Mouse (Mus musculus) limb, embryonic 10.5 days (tissue): ENCODE results near the gene Bid. TPM values are rescaled to one million over a fixed set of nuclear protein-coding genes. Genes with fewer than 3 reads are reported as not detected.

ENCODE experiments used
- DNase-seq: peaks from one replicate; pipeline ENCODE4 v3.0.0-alpha.2; 2017; ENCODE audit warnings: low spot score
- H3K27ac ChIP-seq: fragments of 300-500 bp; sonication (generic); 2 replicates; pipeline ENCODE4 v1.5.1; 2016; ENCODE audit warnings: mild to moderate bottlenecking
- H3K27me3 ChIP-seq: fragments of 300-500 bp; sonication (generic); 2 replicates; pipeline ENCODE4 v1.6.1; 2016; ENCODE audit warnings: low read depth, mild to moderate bottlenecking; ENCODE audit not compliant: poor library complexity, severe bottlenecking
- H3K36me3 ChIP-seq: fragments of 300-500 bp; sonication (generic); 2 replicates; pipeline ENCODE4 v1.6.1; 2016; ENCODE audit warnings: mild to moderate bottlenecking, moderate library complexity
- H3K4me1 ChIP-seq: fragments of 300-500 bp; sonication (generic); 2 replicates; pipeline ENCODE4 v1.6.1; 2016
- H3K4me3 ChIP-seq: fragments of 300-500 bp; sonication (generic); 2 replicates; pipeline ENCODE4 v1.5.1; 2016; ENCODE audit warnings: mild to moderate bottlenecking, moderate library complexity
- H3K9me3 ChIP-seq: fragments of 300-500 bp; sonication (generic); replicated peaks from 2 replicates; pipeline ENCODE4 v1.6.1; 2016; ENCODE audit warnings: mild to moderate bottlenecking
- WGBS: fragments of 180-500 bp; shearing (Covaris S2); methylation state at CpG from one replicate; pipeline ENCODE4 v1.1.7; 2016; 5-methylcytosine and 5-hydroxymethylcytosine counted together
- polyA plus RNA-seq: library from polyadenylated mRNA; unstranded; fragments of >200 nt; fragmentation: Nextera tagmentation; extraction: Ambion mirVana; gene quantifications from 2 replicates; pipeline ENCODE4 v1.2.1, GENCODE M21; 2016

The Bid gene
- 13.2 and 14.8 TPM in 2 replicates for polyA plus RNA-seq

DNA sequence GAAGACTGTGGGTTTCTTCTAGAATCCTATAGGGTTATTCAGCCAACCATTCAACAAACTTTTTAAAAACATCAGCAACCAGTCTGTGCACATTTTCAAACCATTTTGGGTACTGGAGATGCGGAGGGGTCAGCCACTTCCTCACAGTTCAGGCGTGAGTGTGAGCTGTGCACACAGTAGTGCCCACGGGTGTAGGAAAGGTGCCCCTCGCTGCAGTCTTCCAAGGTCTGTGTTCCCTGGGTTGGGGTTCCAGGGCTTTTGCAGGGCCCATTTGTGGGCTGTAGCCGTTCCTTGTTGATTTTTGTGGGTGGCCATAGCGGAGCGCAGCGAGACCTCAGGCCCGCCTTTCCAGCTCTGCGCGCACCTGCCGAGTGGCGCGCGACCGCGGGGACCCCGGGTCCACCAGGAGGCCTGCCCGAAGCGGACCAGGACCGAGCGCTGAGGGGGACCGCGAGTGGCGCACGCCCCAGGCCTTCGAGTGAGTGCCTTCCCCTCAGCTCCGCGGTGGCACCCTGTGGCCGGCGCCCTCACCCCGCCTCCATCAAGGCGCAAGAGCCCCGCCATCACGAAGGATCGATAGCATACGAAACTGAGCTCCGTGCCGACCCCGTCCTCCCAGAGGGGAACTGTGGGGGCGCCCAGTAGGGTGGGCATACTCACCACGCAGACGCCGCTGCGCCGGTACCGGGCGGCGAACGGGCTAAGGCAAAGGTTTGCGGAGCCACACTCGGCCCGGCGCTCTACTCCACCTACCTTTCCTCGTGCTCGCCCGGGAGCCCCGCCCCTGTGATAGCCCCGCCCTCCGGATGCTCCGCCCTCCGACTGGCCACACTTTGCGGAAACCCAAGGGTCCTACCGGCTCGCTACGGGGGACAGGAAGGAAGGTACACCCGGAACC is at the start of gene Bid:
Gene Bid, minus strand, starts transcription at position 780 of the 898 bp plus-strand sequence.
- Histone ChIP-seq H3K36me3 (no peaks in the 10 kb centered on the region), H3K27ac (peak within 1 kb of the TSS; percentile 74), H3K4me1 (peaks cover 20% of the 10 kb centered on the region), H3K9me3 (no peaks in the 10 kb centered on the region), H3K27me3 (peaks cover 21% of the 10 kb centered on the region), H3K4me3 (peak within 1 kb of the TSS; percentile 80)
- DNase-seq, result peak; percentile 93
- 1% methylated on average over 67 of the region's 67 CpGs for WGBS

DNA sequence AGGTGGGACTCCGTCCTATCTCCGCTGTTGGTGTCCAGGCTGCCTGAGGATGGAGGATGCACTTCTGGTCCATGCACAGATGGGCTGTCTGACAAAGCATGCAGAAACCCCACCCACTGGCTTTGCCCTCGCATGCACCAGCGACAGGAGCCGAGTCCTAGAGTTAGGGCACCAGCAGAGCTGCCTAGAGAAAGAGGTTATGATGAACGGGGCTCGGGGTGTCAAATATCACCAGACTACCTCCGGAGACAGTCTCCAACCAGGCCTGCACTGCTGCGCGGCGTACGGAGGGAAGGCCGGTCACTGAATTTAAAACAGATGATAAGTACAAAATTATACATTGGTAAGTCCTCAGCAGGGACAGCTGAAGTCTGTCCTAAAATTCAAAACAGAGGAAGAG is 49.2 kb upstream of the Bid start:
- peaks cover 14% of the 10 kb centered on the region for H3K4me1 ChIP-seq
- peak overlapping the region; percentile 39; the same call in 1 of the 2 replicates for H3K27ac ChIP-seq
- peaks cover 15% of the 10 kb centered on the region for H3K36me3 ChIP-seq
- 29% methylated on average over 13 of the region's 13 CpGs for WGBS
- no peaks in the 10 kb centered on the region for H3K27me3 ChIP-seq
- no peaks in the 10 kb centered on the region for H3K9me3 ChIP-seq
- peak; percentile 73 for DNase-seq
- H3K4me3 ChIP-seq, result no peak overlapping the region

DNA sequence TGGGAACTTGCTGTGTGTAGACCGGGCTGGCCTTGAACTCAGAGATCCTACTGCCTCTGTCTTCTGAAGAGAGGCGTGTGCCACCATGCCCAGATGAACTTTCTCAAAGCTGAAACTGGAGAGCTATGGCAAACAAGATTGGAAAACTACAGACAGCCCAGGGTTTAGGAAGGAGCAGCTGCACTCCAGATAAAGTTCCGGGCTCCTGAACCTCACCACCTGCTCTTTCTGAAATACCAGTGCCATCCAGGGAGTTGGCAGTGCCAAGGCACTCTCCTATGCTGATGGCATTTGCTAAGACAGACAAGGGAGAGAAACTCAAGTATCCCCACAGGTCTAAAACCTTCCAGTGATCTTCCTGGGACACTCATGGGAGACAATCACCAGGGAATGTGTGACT is 47.5 kb upstream of the Bid start:
- peaks cover 14% of the 10 kb centered on the region for H3K4me1 ChIP-seq
- no peak for DNase-seq
- H3K36me3 ChIP-seq, result peaks cover 9% of the 10 kb centered on the region
- no peaks in the 10 kb centered on the region for H3K27me3 ChIP-seq
- no peak overlapping the region for H3K4me3 ChIP-seq
- H3K9me3 ChIP-seq, result no peaks in the 10 kb centered on the region
- 89% methylated on average over 3 of the region's 3 CpGs for WGBS
- no peak overlapping the region for H3K27ac ChIP-seq

DNA sequence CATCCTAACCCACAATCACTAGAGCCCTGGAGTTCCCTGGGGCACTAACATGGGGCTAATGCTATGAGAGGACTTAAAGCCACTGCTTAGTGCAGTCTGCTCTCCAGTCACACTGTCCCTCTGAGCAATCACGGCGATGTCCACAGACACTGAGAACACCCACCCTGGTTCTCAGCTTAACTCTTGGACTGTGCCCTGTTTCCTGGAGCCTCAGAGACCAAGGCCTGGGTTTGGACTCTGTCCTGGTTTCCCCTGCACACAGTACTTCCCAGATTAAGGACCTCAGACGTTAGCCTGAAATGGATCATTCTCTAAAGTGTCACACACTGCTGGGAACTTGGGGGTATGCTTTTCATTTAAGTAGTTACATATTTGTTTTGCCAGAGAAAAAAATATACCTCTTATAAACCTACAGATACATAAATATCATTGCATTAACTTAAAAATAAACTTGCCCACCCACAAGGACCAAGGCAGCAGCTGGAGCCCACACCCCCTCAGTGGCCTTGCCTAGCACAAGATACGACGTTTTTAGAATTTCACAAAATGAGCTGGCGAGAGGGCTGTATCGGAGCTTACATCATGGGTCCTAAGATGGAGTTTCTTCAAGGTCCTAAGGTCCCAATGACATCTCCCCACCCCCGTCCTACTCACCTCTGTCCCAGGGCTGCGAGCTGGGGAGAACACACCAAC is 43.8 kb upstream of the Bid start:
- WGBS, result 90% methylated on average over 9 of the region's 9 CpGs
- DNase-seq, result no peak
- Histone ChIP-seq H3K36me3 (peaks cover 28% of the 10 kb centered on the region), H3K4me3 (no peak overlapping the region), H3K9me3 (no peaks in the 10 kb centered on the region), H3K27ac (no peak overlapping the region), H3K4me1 (peaks cover 8% of the 10 kb centered on the region), H3K27me3 (no peaks in the 10 kb centered on the region)

DNA sequence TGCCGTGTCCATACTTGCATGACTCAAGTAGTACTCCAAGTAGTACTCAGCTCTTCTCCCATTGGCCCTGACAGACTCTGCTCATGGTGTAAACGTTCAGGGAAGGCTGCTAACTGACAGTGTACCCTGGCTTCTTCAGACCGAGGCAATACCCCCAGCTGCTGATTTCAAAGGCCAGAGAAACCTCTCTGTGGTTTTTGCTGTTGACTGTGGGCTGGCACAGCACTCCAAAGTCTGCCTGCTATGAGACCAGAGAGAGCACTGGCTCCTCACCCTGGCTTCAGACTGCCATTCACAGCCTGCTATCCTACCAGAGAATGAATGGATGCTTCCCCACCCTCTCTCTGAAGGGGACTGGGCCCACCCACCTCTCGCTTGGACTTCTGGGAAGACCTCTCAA is 40.7 kb upstream of the Bid start:
- Histone ChIP-seq H3K36me3 (peaks cover 31% of the 10 kb centered on the region), H3K4me3 (no peak overlapping the region), H3K27me3 (no peaks in the 10 kb centered on the region), H3K9me3 (no peaks in the 10 kb centered on the region), H3K4me1 (no peaks in the 10 kb centered on the region), H3K27ac (no peak overlapping the region)
- WGBS, result 86% methylated on average over 4 of the region's 4 CpGs
- DNase-seq, result no peak

DNA sequence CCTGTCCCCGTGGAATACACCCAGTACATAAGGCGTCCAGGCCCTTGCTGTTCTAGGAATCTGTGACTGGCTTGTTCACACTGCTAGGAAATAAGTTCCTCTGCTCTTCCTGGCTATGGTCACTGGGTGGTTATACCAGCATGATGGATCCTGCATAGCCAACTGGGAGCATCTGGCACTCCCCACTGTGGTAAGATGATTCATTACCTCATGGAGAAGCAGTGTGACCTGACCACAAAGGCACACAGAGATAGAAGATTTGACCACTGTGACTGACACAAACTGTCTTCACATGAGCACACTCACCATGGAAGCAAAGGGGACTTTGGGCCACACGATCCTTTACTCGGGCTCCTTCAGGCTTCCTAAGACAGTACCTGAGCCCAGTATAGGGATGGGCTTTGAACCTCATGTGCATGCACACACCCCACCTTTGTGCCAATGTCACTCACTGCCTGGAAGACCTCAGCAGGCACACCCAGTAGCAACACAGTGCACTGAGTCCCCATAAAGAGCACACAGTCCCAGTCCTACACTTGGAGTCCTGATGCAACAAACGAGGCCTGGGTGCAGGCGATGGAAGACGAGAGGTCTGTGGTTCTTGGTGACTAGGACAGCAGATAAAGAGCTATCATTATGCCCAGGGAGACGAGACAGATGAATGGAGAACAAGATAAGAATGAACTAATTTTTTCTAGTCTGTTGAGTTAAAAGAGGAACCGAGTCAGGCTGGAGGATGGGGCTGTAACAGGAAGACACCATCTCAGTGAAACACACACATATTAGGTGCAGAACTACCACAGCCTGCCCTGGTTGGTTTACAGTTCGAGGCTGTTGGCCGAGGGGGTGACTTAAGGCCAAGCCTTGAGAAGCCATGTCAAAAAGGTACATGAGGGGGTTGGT is 39.9 kb upstream of the Bid start:
- H3K36me3 ChIP-seq, result peaks cover 36% of the 10 kb centered on the region
- no peak overlapping the region for H3K4me3 ChIP-seq
- WGBS, result 89% methylated on average over 11 of the region's 11 CpGs
- no peak for DNase-seq
- no peak overlapping the region for H3K27ac ChIP-seq
- H3K4me1 ChIP-seq, result no peaks in the 10 kb centered on the region
- H3K27me3 ChIP-seq, result no peaks in the 10 kb centered on the region
- no peaks in the 10 kb centered on the region for H3K9me3 ChIP-seq

DNA sequence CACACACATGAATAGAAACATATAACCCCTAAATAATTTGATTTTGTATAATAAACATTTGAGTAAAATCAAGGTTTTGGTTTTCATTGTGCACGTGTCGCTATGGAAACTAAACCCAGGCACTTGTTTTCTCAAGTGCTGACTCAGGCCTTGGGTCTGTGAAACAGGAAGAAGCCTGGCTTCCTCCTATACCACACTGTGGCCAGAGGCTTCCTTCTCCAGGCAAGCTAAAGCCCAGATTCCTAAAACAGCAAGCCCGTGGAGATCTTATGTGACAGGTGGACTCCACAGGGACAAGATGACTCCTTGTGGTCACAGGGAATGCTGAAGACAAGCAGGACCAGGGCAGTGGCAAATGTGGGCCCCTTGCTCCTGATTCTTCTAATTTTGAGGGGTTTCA is 38.6 kb upstream of the Bid start:
- 93% methylated on average over 3 of the region's 3 CpGs for WGBS
- DNase-seq, result no peak
- H3K9me3 ChIP-seq, result no peaks in the 10 kb centered on the region
- no peaks in the 10 kb centered on the region for H3K4me1 ChIP-seq
- no peak overlapping the region for H3K4me3 ChIP-seq
- H3K36me3 ChIP-seq, result peaks cover 38% of the 10 kb centered on the region
- H3K27ac ChIP-seq, result no peak overlapping the region
- H3K27me3 ChIP-seq, result no peaks in the 10 kb centered on the region

DNA sequence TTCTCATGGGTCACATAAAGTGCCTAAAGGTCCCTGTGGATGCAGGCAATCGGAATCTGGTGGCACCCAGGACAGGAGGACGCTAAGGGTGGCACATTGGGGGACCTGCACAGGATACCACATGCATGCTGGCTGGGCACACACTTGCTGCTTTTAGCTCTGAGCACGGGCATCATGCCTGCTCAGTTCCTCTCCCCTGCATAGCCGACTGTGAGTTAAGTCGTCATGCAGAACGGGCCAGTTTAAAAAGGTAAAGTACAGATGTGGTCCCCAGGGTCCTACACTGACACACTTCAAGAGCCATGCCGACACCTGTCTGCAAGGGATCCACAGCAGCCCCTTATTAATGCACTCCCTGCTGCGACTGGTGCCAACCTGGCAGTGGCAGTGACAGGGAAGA is 37.6 kb upstream of the Bid start:
- Histone ChIP-seq H3K9me3 (no peaks in the 10 kb centered on the region), H3K27ac (no peak overlapping the region), H3K27me3 (no peaks in the 10 kb centered on the region), H3K36me3 (peaks cover 41% of the 10 kb centered on the region), H3K4me1 (no peaks in the 10 kb centered on the region), H3K4me3 (no peak overlapping the region)
- 94% methylated on average over 8 of the region's 8 CpGs for WGBS
- no peak for DNase-seq

DNA sequence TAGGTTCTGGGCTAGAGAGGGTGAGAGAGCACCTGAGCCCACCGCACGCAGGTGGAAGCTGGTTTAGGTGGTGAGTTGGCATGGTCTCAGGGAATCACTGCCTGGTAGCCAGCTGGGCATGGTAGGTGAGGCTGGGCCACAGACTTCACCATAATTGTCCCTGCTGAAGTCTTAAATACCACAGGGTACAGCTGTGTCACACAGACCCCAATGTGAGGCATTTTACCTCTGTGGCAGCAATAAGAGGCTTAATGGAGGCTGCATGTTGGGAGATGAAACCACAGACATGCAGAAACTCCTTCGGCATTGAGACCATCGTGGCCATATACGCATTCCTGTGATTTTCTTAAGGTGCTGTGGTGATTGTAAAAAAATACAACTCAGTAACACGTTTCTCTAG is 35.8 kb upstream of the Bid start:
- H3K27me3 ChIP-seq, result no peaks in the 10 kb centered on the region
- H3K9me3 ChIP-seq, result no peaks in the 10 kb centered on the region
- H3K4me1 ChIP-seq, result no peaks in the 10 kb centered on the region
- H3K27ac ChIP-seq, result no peak overlapping the region
- H3K4me3 ChIP-seq, result no peak overlapping the region
- DNase-seq, result no peak
- WGBS, result 94% methylated on average over 6 of the region's 6 CpGs
- peaks cover 23% of the 10 kb centered on the region; the same call in 1 of the 2 replicates for H3K36me3 ChIP-seq

DNA sequence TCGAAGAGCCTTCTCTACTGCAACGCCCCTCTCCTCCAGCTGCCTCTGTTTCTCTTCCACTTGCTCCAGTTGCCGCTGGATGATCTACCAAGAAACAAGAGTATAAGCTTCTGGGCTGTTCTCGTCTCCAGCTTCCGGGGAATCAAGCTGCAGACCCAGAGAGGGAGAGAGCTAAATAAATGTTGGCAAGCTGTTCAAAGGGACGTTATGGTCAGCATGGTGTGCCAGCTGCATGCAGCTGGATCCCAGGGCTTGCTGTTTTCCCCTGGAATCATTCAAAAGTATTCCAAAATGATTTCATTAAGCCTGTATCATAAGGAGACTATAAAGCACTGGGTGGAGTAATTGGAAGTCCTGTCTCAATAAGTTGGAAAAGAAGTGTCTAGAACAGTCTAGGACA is 34.7 kb upstream of the Bid start:
- Histone ChIP-seq H3K36me3 (peaks cover 18% of the 10 kb centered on the region; the same call in 1 of the 2 replicates), H3K9me3 (no peaks in the 10 kb centered on the region), H3K27ac (no peak overlapping the region), H3K4me1 (no peaks in the 10 kb centered on the region), H3K27me3 (no peaks in the 10 kb centered on the region), H3K4me3 (no peak overlapping the region)
- WGBS, result 94% methylated on average over 6 of the region's 6 CpGs
- DNase-seq, result no peak

DNA sequence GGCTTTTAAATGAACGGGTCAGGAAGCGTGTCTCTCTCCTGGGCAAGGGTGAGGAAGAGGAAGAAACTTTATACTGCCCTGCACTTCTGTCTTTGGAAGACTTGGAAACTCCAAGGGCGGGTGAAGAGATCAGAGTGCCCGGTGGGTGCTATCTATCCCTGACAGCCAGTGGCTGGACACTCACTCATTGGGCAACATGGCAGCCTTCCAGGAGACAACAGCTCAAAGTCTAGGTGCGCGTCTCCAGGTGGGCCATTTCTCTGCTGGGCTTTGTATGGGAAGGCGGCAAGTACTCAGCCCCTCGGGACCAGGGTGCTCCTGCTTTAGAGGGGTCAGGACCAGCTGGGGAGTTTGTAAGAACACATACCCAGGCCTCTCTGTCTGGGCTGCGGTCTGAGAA is 28.9 kb upstream of the Bid start:
- DNase-seq, result no peak
- Histone ChIP-seq H3K36me3 (peaks cover 5% of the 10 kb centered on the region; the same call in 1 of the 2 replicates), H3K27ac (no peak overlapping the region), H3K4me1 (no peaks in the 10 kb centered on the region), H3K4me3 (no peak overlapping the region), H3K9me3 (no peaks in the 10 kb centered on the region), H3K27me3 (no peaks in the 10 kb centered on the region)
- 94% methylated on average over 9 of the region's 9 CpGs for WGBS

DNA sequence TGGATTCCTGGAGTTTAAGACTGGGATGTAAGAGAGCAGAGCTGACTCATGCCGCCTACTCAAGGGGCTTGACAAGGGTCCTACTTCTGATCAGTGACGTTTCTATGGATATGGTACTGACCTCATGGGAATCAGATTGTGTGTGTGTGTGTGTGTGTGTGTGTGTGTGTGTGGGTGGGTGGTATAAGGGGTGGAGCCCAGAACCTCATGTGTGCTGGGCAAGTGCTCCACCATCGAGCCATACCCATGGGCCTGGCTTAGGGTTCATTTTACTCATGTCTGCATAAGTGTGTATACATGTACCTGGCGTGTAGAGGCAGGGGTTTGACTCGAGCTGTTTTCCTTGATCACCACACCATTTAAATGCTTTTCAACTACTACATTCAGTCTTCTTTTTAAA is 27.3 kb upstream of the Bid start:
- Histone ChIP-seq H3K4me1 (no peaks in the 10 kb centered on the region), H3K9me3 (no peaks in the 10 kb centered on the region), H3K4me3 (no peak overlapping the region), H3K27ac (no peak overlapping the region), H3K27me3 (no peaks in the 10 kb centered on the region), H3K36me3 (no peaks in the 10 kb centered on the region)
- DNase-seq, result no peak
- 88% methylated on average over 5 of the region's 5 CpGs for WGBS
